Mouse (Mus musculus): ENCODE measurements around the gene Mapkap1. TPM values are rescaled to one million over a fixed set of nuclear protein-coding genes. Genes with fewer than 3 reads are reported as not detected.
"Not testable (repeated sequence)": the region's sequence is repeated elsewhere in the genome, so short reads cannot be mapped to it uniquely, and the experiment has no call there.

Mapkap1 gene
- polyA plus RNA-seq, 1 experiment from 2014 or later = 74.6 TPM

GRCm38 (mm10) chr2:34425573-34426223, 19.1 kb downstream of the Mapkap1 start:
- no peak overlapping the region for H3K4me3 ChIP-seq (ENCODE audit: low read length)
- H3K4me1 ChIP-seq (replicated peaks; ENCODE audit: control insufficient read depth, insufficient read depth, low read length) = peaks cover 8% of the 10 kb centered on the region
- H3K27me3 ChIP-seq (ENCODE audit: control insufficient read depth, insufficient read depth, low read depth, low read length) = no peaks in the 10 kb centered on the region
- 55% methylated on average over 4 of the region's 4 CpGs for WGBS
- no peak overlapping the region for H3K4me2 ChIP-seq (ENCODE audit: low read depth, low read length)
- H3K9me3 ChIP-seq (ENCODE audit: control insufficient read depth, low read length) = no peaks in the 10 kb centered on the region
- H3K9ac ChIP-seq (ENCODE audit: low read length) = no peak overlapping the region
- ATAC-seq (ENCODE audit: low read depth) = peak; percentile 62; the same call in 1 of the 2 replicates
- no peaks in the 10 kb centered on the region for H3K36me3 ChIP-seq (ENCODE audit: control insufficient read depth, insufficient read depth, low read length)
- H3K27ac ChIP-seq (ENCODE audit: low read length) = peak overlapping the region; percentile 34; the same call in 1 of the 2 replicates

GRCm38 (mm10) chr2:34430663-34431062, 24.1 kb downstream of the Mapkap1 start:
- Histone ChIP-seq H3K27ac (ENCODE audit: low read length) (no peak overlapping the region), H3K4me1 (replicated peaks; ENCODE audit: control insufficient read depth, insufficient read depth, low read length) (0 out of 2 replicates have a peak, but pooled peaks cover 2% of the 10 kb centered on the region), H3K4me3 (ENCODE audit: low read length) (no peak overlapping the region), H3K9me3 (ENCODE audit: control insufficient read depth, low read length) (no peaks in the 10 kb centered on the region), H3K36me3 (ENCODE audit: control insufficient read depth, insufficient read depth, low read length) (peaks cover 2% of the 10 kb centered on the region; the same call in 1 of the 2 replicates), H3K27me3 (ENCODE audit: control insufficient read depth, insufficient read depth, low read depth, low read length) (no peaks in the 10 kb centered on the region), H3K9ac (ENCODE audit: low read length) (no peak overlapping the region), H3K4me2 (ENCODE audit: low read depth, low read length) (no peak overlapping the region)
- 94% methylated on average over 8 of the region's 8 CpGs for WGBS
- ATAC-seq (ENCODE audit: low read depth) = no peak

GRCm38 (mm10) chr2:34431701-34432372, 25.3 kb downstream of the Mapkap1 start:
- Histone ChIP-seq H3K4me2 (ENCODE audit: low read depth, low read length) (no peak overlapping the region), H3K27me3 (ENCODE audit: control insufficient read depth, insufficient read depth, low read depth, low read length) (no peaks in the 10 kb centered on the region), H3K9me3 (ENCODE audit: control insufficient read depth, low read length) (no peaks in the 10 kb centered on the region), H3K27ac (ENCODE audit: low read length) (no peak overlapping the region), H3K36me3 (ENCODE audit: control insufficient read depth, insufficient read depth, low read length) (peaks cover 4% of the 10 kb centered on the region; the same call in 1 of the 2 replicates), H3K9ac (ENCODE audit: low read length) (no peak overlapping the region), H3K4me3 (ENCODE audit: low read length) (no peak overlapping the region), H3K4me1 (replicated peaks; ENCODE audit: control insufficient read depth, insufficient read depth, low read length) (no peaks in the 10 kb centered on the region)
- no peak for ATAC-seq (ENCODE audit: low read depth)
- 88% methylated on average over 12 of the region's 12 CpGs for WGBS

- not testable (repeated sequence) for H3K27me3 ChIP-seq (ENCODE audit: control insufficient read depth, insufficient read depth, low read depth, low read length); ATAC-seq (ENCODE audit: low read depth); H3K4me3 ChIP-seq (ENCODE audit: low read length); H3K36me3 ChIP-seq (ENCODE audit: control insufficient read depth, insufficient read depth, low read length); H3K27ac ChIP-seq (ENCODE audit: low read length); H3K4me1 ChIP-seq (replicated peaks; ENCODE audit: control insufficient read depth, insufficient read depth, low read length); H3K9ac ChIP-seq (ENCODE audit: low read length); H3K4me2 ChIP-seq (ENCODE audit: low read depth, low read length); H3K9me3 ChIP-seq (ENCODE audit: control insufficient read depth, low read length)
- WGBS = 97% methylated on average over 1 of the region's 2 CpGs
These were observed 26.3 kb downstream of the Mapkap1 start for GRCm38 (mm10) chr2:34432887-34433286.

GRCm38 (mm10) chr2:34436321-34436720, 29.8 kb downstream of the Mapkap1 start:
- Histone ChIP-seq H3K36me3 (ENCODE audit: control insufficient read depth, insufficient read depth, low read length) (peaks cover 4% of the 10 kb centered on the region; the same call in 1 of the 2 replicates), H3K4me3 (ENCODE audit: low read length) (no peak overlapping the region), H3K27ac (ENCODE audit: low read length) (no peak overlapping the region), H3K9ac (ENCODE audit: low read length) (no peak overlapping the region), H3K4me1 (replicated peaks; ENCODE audit: control insufficient read depth, insufficient read depth, low read length) (no peaks in the 10 kb centered on the region), H3K9me3 (ENCODE audit: control insufficient read depth, low read length) (no peaks in the 10 kb centered on the region), H3K4me2 (ENCODE audit: low read depth, low read length) (no peak overlapping the region), H3K27me3 (ENCODE audit: control insufficient read depth, insufficient read depth, low read depth, low read length) (no peaks in the 10 kb centered on the region)
- no peak for ATAC-seq (ENCODE audit: low read depth)
- WGBS = 82% methylated on average over 3 of the region's 3 CpGs

- peaks cover 8% of the 10 kb centered on the region for H3K4me1 ChIP-seq (replicated peaks; ENCODE audit: control insufficient read depth, insufficient read depth, low read length)
- H3K27ac ChIP-seq (ENCODE audit: low read length) = no peak overlapping the region
- H3K4me2 ChIP-seq (ENCODE audit: low read depth, low read length) = no peak overlapping the region
- ATAC-seq (ENCODE audit: low read depth) = no peak
- no peaks in the 10 kb centered on the region for H3K27me3 ChIP-seq (ENCODE audit: control insufficient read depth, insufficient read depth, low read depth, low read length)
- H3K36me3 ChIP-seq (ENCODE audit: control insufficient read depth, insufficient read depth, low read length) = peaks cover 3% of the 10 kb centered on the region; the same call in 1 of the 2 replicates
- WGBS = 73% methylated on average over 4 of the region's 4 CpGs
- H3K9me3 ChIP-seq (ENCODE audit: control insufficient read depth, low read length) = no peaks in the 10 kb centered on the region
- no peak overlapping the region for H3K9ac ChIP-seq (ENCODE audit: low read length)
- no peak overlapping the region for H3K4me3 ChIP-seq (ENCODE audit: low read length)
These were observed 42.2 kb downstream of the Mapkap1 start for GRCm38 (mm10) chr2:34448756-34449155.

GRCm38 (mm10) chr2:34462490-34462889, 55.9 kb downstream of the Mapkap1 start:
- H3K27ac ChIP-seq (ENCODE audit: low read length) = no peak overlapping the region
- H3K4me2 ChIP-seq (ENCODE audit: low read depth, low read length) = no peak overlapping the region
- no peaks in the 10 kb centered on the region for H3K27me3 ChIP-seq (ENCODE audit: control insufficient read depth, insufficient read depth, low read depth, low read length)
- 82% methylated on average over 3 of the region's 3 CpGs for WGBS
- no peak overlapping the region for H3K9ac ChIP-seq (ENCODE audit: low read length)
- no peaks in the 10 kb centered on the region for H3K9me3 ChIP-seq (ENCODE audit: control insufficient read depth, low read length)
- 0 out of 2 replicates have a peak, but pooled peaks cover 5% of the 10 kb centered on the region for H3K4me1 ChIP-seq (replicated peaks; ENCODE audit: control insufficient read depth, insufficient read depth, low read length)
- no peaks in the 10 kb centered on the region; the same call in 1 of the 2 replicates for H3K36me3 ChIP-seq (ENCODE audit: control insufficient read depth, insufficient read depth, low read length)
- no peak overlapping the region for H3K4me3 ChIP-seq (ENCODE audit: low read length)
- no peak for ATAC-seq (ENCODE audit: low read depth)

GRCm38 (mm10) chr2:34468559-34469141, 62.1 kb downstream of the Mapkap1 start:
- Histone ChIP-seq H3K27ac (ENCODE audit: low read length) (no peak overlapping the region), H3K9me3 (ENCODE audit: control insufficient read depth, low read length) (no peaks in the 10 kb centered on the region), H3K4me1 (replicated peaks; ENCODE audit: control insufficient read depth, insufficient read depth, low read length) (peaks cover 2% of the 10 kb centered on the region; the same call in 1 of the 2 replicates), H3K4me2 (ENCODE audit: low read depth, low read length) (no peak overlapping the region), H3K36me3 (ENCODE audit: control insufficient read depth, insufficient read depth, low read length) (no peaks in the 10 kb centered on the region), H3K27me3 (ENCODE audit: control insufficient read depth, insufficient read depth, low read depth, low read length) (no peaks in the 10 kb centered on the region), H3K9ac (ENCODE audit: low read length) (no peak overlapping the region), H3K4me3 (ENCODE audit: low read length) (no peak overlapping the region)
- peak; percentile 75 for ATAC-seq (ENCODE audit: low read depth)
- WGBS = 45% methylated on average over 7 of the region's 7 CpGs

- no peak overlapping the region for H3K4me2 ChIP-seq (ENCODE audit: low read depth, low read length)
- no peaks in the 10 kb centered on the region for H3K27me3 ChIP-seq (ENCODE audit: control insufficient read depth, insufficient read depth, low read depth, low read length)
- H3K4me1 ChIP-seq (replicated peaks; ENCODE audit: control insufficient read depth, insufficient read depth, low read length) = peaks cover 2% of the 10 kb centered on the region; the same call in 1 of the 2 replicates
- no peak overlapping the region for H3K27ac ChIP-seq (ENCODE audit: low read length)
- no peak overlapping the region for H3K9ac ChIP-seq (ENCODE audit: low read length)
- no peaks in the 10 kb centered on the region for H3K9me3 ChIP-seq (ENCODE audit: control insufficient read depth, low read length)
- no peak overlapping the region for H3K4me3 ChIP-seq (ENCODE audit: low read length)
- WGBS = 85% methylated on average over 5 of the region's 5 CpGs
- H3K36me3 ChIP-seq (ENCODE audit: control insufficient read depth, insufficient read depth, low read length) = no peaks in the 10 kb centered on the region
- ATAC-seq (ENCODE audit: low read depth) = no peak
These were observed 62.8 kb downstream of the Mapkap1 start for GRCm38 (mm10) chr2:34469324-34469723.

All from lung, embryonic 16.5 days (tissue).